Mouse (Mus musculus) monocyte, adult 2 months (primary cell): ENCODE results near the gene Taar7d.
"Not testable (repeated sequence)": the region's sequence is repeated elsewhere in the genome, so short reads cannot be mapped to it uniquely, and the experiment has no call there.

Experiments used
- DNase-seq, 2 experiments: peaks; one replicate each; pipeline ENCODE4 v3.0.0; 2022; ENCODE audit warnings: low spot score in 2 of 2, low read depth in 1 of 2

Gene Taar7d

GRCm38 (mm10) chr10:24026922-24027321 lies at the start of gene Taar7d:
Gene Taar7d, plus strand, starts transcription at chr10:24027222.
- no peak for DNase-seq

- no peak for DNase-seq
Observed at GRCm38 (mm10) chr10:23977958-23978357, 49.1 kb upstream of the Taar7d start.

- DNase-seq = no peak
Observed at GRCm38 (mm10) chr10:23978901-23979705, 47.9 kb upstream of the Taar7d start.

GRCm38 (mm10) chr10:23985546-23985945 lies 41.5 kb upstream of the Taar7d start, which contains the start of gene Taar6:
Gene Taar6, minus strand, starts transcription at chr10:23985646.
- no peak for DNase-seq

GRCm38 (mm10) chr10:23986419-23986818 lies 40.6 kb upstream of the Taar7d start:
- DNase-seq = no peak

- no peak for DNase-seq
Observed at GRCm38 (mm10) chr10:23993381-23993780, 33.6 kb upstream of the Taar7d start, which contains the start of gene Taar7a. Gene Taar7a, minus strand, starts transcription at chr10:23993481.

- no peak for DNase-seq
Observed at GRCm38 (mm10) chr10:23999639-24000038, 27.4 kb upstream of the Taar7d start, which contains the start of gene Taar7b. Gene Taar7b, plus strand, starts transcription at chr10:23999939.

- no peak for DNase-seq
Observed at GRCm38 (mm10) chr10:24006442-24006841, 20.6 kb upstream of the Taar7d start.

GRCm38 (mm10) chr10:24007034-24007433 lies 20.0 kb upstream of the Taar7d start:
- no peak for DNase-seq

- no peak for DNase-seq
Observed at GRCm38 (mm10) chr10:24008143-24008542, 18.9 kb upstream of the Taar7d start.

- no peak for DNase-seq
Observed at GRCm38 (mm10) chr10:24031347-24031746, 4.3 kb downstream of the Taar7d start.

GRCm38 (mm10) chr10:24037314-24037713 lies 10.3 kb downstream of the Taar7d start, which contains the start of gene Taar7e:
Gene Taar7e, plus strand, starts transcription at chr10:24037614.
- DNase-seq = no peak

GRCm38 (mm10) chr10:24040120-24040869 lies 13.3 kb downstream of the Taar7d start:
- DNase-seq = no peak

GRCm38 (mm10) chr10:24049210-24049609 lies 22.2 kb downstream of the Taar7d start, which contains the start of gene Taar7f:
Gene Taar7f, plus strand, starts transcription at chr10:24049510.
- DNase-seq = no peak

- no peak for DNase-seq
Observed at GRCm38 (mm10) chr10:24052039-24052438, 25.0 kb downstream of the Taar7d start.

GRCm38 (mm10) chr10:24058986-24059385 lies 32.0 kb downstream of the Taar7d start:
- no peak for DNase-seq

- DNase-seq = not testable (repeated sequence)
Observed at GRCm38 (mm10) chr10:24074751-24075150, 47.7 kb downstream of the Taar7d start.

- DNase-seq = not testable (repeated sequence)
Observed at GRCm38 (mm10) chr10:24076200-24076599, 49.2 kb downstream of the Taar7d start, which contains the start of gene Taar8a. Gene Taar8a, plus strand, starts transcription at chr10:24076500.
